Mouse (Mus musculus) testis, adult 2 months (tissue): ENCODE measurements around the gene Ncapd2. TPM values are rescaled to one million over a fixed set of nuclear protein-coding genes. Genes with fewer than 3 reads are reported as not detected.

Experiments
- H3K27ac ChIP-seq: fragments of 200-500 bp; 2 replicates; pipeline ENCODE4 v1.5.1; 2012; ENCODE audit warnings: low read depth, low read length; ENCODE audit not compliant: control insufficient read depth, insufficient read depth
- H3K27me3 ChIP-seq: fragments of 200-500 bp; 2 replicates; pipeline ENCODE4 v1.6.1; 2012; ENCODE audit warnings: mild to moderate bottlenecking, low read length, moderate library complexity; ENCODE audit not compliant: control insufficient read depth, insufficient read depth
- H3K36me3 ChIP-seq: fragments of 200-500 bp; 2 replicates; pipeline ENCODE4 v1.6.1; 2012; ENCODE audit warnings: mild to moderate bottlenecking, low read length; ENCODE audit not compliant: control insufficient read depth, insufficient read depth
- H3K4me1 ChIP-seq: fragments of 200-500 bp; 2 replicates; pipeline ENCODE4 v1.6.1; 2012; ENCODE audit warnings: low read length; ENCODE audit not compliant: control insufficient read depth, insufficient read depth
- H3K4me3 ChIP-seq: fragments of 200-500 bp; 2 replicates; pipeline ENCODE4 v1.5.1; 2012; ENCODE audit warnings: low read depth, mild to moderate bottlenecking, low read length, moderate library complexity, mixed read lengths; ENCODE audit not compliant: control insufficient read depth
- CTCF ChIP-seq: fragments of 200-500 bp; IDR thresholded peaks from 2 replicates; pipeline ENCODE4 v1.5.1; 2012; ENCODE audit warnings: low read depth, mild to moderate bottlenecking, inconsistent platforms, low read length, moderate library complexity; ENCODE audit not compliant: control insufficient read depth, insufficient read depth, insufficient replicate concordance
- POLR2A ChIP-seq: fragments of 200-500 bp; IDR thresholded peaks from 2 replicates; pipeline ENCODE4 v1.6.1; 2012; ENCODE audit warnings: low read depth, mild to moderate bottlenecking, inconsistent platforms, low read length, moderate library complexity; ENCODE audit not compliant: control insufficient read depth
- polyA plus RNA-seq: library from polyadenylated mRNA; depleted of rRNA; stranded (reverse); fragments of >200 nt; gene quantifications from 2 replicates; pipeline ENCODE4 v1.2.3, GENCODE M21; 2012

Ncapd2 gene
- polyA plus RNA-seq, 1 experiment, result 100 TPM

- peak overlapping the region; percentile 39 for H3K27ac ChIP-seq
- TF ChIP-seq CTCF (no peak), POLR2A (no peak)
Measured at GRCm38 (mm10) chr6:125172474-125172873, 19.0 kb downstream of the Ncapd2 start.

GRCm38 (mm10) chr6:125170194-125170593 lies 21.3 kb downstream of the Ncapd2 start:
- Histone ChIP-seq H3K4me1 (peaks cover 9% of the 10 kb centered on the region), H3K27me3 (no peaks in the 10 kb centered on the region), H3K4me3 (no peak overlapping the region), H3K27ac (no peak overlapping the region), H3K36me3 (peaks cover 7% of the 10 kb centered on the region)
- no peak for TF ChIP-seq CTCF
- no peak for TF ChIP-seq POLR2A

More at GRCm38 (mm10) chr6:125172474-125172873, 19.0 kb downstream of the Ncapd2 start:
- no peaks in the 10 kb centered on the region for H3K27me3 ChIP-seq
- peaks cover 8% of the 10 kb centered on the region for H3K36me3 ChIP-seq
- no peak overlapping the region for H3K4me3 ChIP-seq
- H3K4me1 ChIP-seq, result no peaks in the 10 kb centered on the region

- H3K36me3 ChIP-seq, result peaks cover 7% of the 10 kb centered on the region
- TF ChIP-seq CTCF (no peak), POLR2A (no peak)
- peaks cover 22% of the 10 kb centered on the region for H3K4me1 ChIP-seq
- H3K4me3 ChIP-seq, result no peak overlapping the region
- H3K27ac ChIP-seq, result no peak overlapping the region
- H3K27me3 ChIP-seq, result no peaks in the 10 kb centered on the region
Measured at GRCm38 (mm10) chr6:125168086-125168485, 23.4 kb downstream of the Ncapd2 start.

GRCm38 (mm10) chr6:125166861-125167650 lies 24.4 kb downstream of the Ncapd2 start:
- Histone ChIP-seq H3K36me3 (peaks cover 7% of the 10 kb centered on the region), H3K27me3 (no peaks in the 10 kb centered on the region), H3K27ac (peak overlapping the region; percentile 83), H3K4me3 (no peak overlapping the region), H3K4me1 (peaks cover 22% of the 10 kb centered on the region)
- TF ChIP-seq POLR2A (no peak), CTCF (no peak)

GRCm38 (mm10) chr6:125166051-125166751 lies 25.3 kb downstream of the Ncapd2 start, which contains the start of gene Gapdh:
TSS of gene Gapdh (minus strand) at chr6:125166467.
- no peaks in the 10 kb centered on the region for H3K27me3 ChIP-seq
- H3K4me1 ChIP-seq, result peaks cover 22% of the 10 kb centered on the region
- TF ChIP-seq CTCF, result no peak
- TF ChIP-seq POLR2A, result peak; percentile 66; the same call in 1 of the 2 replicates
- peak within 1 kb of the TSS; percentile 89 for H3K4me3 ChIP-seq
- peak within 1 kb of the TSS; percentile 83 for H3K27ac ChIP-seq
- H3K36me3 ChIP-seq, result peaks cover 4% of the 10 kb centered on the region

GRCm38 (mm10) chr6:125165328-125165891 lies 26.1 kb downstream of the Ncapd2 start:
- TF ChIP-seq CTCF, result no peak
- TF ChIP-seq POLR2A, result peak; percentile 97
- peaks cover 22% of the 10 kb centered on the region for H3K4me1 ChIP-seq
- H3K4me3 ChIP-seq, result peak overlapping the region; percentile 89
- H3K27ac ChIP-seq, result peak overlapping the region; percentile 86
- H3K36me3 ChIP-seq, result peaks cover 3% of the 10 kb centered on the region; the same call in 1 of the 2 replicates
- no peaks in the 10 kb centered on the region for H3K27me3 ChIP-seq
